Mouse (Mus musculus): ENCODE measurements around the gene Mettl6.

- TF ChIP-seq ZC3H11A (IDR thresholded peaks at IDR 0.05; ENCODE audit: borderline replicate concordance, low read depth, low read length) (no peak), ZNF384 (IDR thresholded peaks at IDR 0.05; ENCODE audit: low read depth, low read length) (no peak), CHD2 (IDR thresholded peaks at IDR 0.05; ENCODE audit: low read depth, low read length) (no peak), HCFC1 (IDR thresholded peaks at IDR 0.05; ENCODE audit: borderline replicate concordance, insufficient read depth, low read length) (no peak), MAFK (IDR thresholded peaks at IDR 0.05; ENCODE audit: insufficient read depth, low read depth, low read length) (no peak)
Measured at GRCm38 (mm10) chr14:31439279-31439678, 55.6 kb downstream of the Mettl6 start.
